ENCODE assay signal across 8 mouse cellular contexts in genomic region chr2:130634006-130634738, GRCm38 (mm10). TPM values are rescaled to one million over a fixed set of nuclear protein-coding genes. Genes with fewer than 3 reads are reported as not detected.
DNase-seq lines count a peak whose midpoint lies in the region; ATAC-seq lines count a peak whose summit lies in the region.

No protein-coding gene starts in this region.

- peaks cover 9% of the 10 kb centered on the region; the same call in 1 of the 2 replicates for H3K36me3 ChIP-seq in hindbrain, embryonic 16.5 days (ENCODE audit: control insufficient read depth, insufficient read depth, low read length)
- no peaks in the 10 kb centered on the region for H3K36me3 ChIP-seq in neural tube, embryonic 11.5 days (ENCODE audit: control insufficient read depth, insufficient read depth, low read length)

- WGBS in hindbrain, embryonic 16.5 days, result 23% methylated on average over 14 of the region's 14 CpGs
- 13% methylated on average over 13 of the region's 14 CpGs for WGBS in neural tube, embryonic 11.5 days

- H3K4me3 ChIP-seq in hindbrain, embryonic 16.5 days (ENCODE audit: low read length), result peak overlapping the region; percentile 28; the same call in 1 of the 2 replicates
- peak overlapping the region; percentile 20; the same call in 1 of the 2 replicates for H3K4me3 ChIP-seq in neural tube, embryonic 11.5 days (ENCODE audit: low read depth, low read length)

- H3K9me3 ChIP-seq in hindbrain, embryonic 16.5 days (ENCODE audit: control insufficient read depth, low read length), result no peaks in the 10 kb centered on the region
- H3K9me3 ChIP-seq in neural tube, embryonic 11.5 days (ENCODE audit: control insufficient read depth, low read length), result no peaks in the 10 kb centered on the region

- H3K9ac ChIP-seq in hindbrain, embryonic 16.5 days (ENCODE audit: low read depth, low read length), result 0 out of 2 replicates have a peak overlapping the region, but pooled peaks have one; percentile 4
- no peak overlapping the region; the same call in 1 of the 2 replicates for H3K9ac ChIP-seq in neural tube, embryonic 11.5 days (ENCODE audit: low read length)

- H3K27me3 ChIP-seq in hindbrain, embryonic 16.5 days (replicated peaks; ENCODE audit: control insufficient read depth, insufficient read depth, low read length), result peaks cover 36% of the 10 kb centered on the region
- H3K27me3 ChIP-seq in neural tube, embryonic 11.5 days (ENCODE audit: control insufficient read depth, insufficient read depth, low read length), result peaks cover 49% of the 10 kb centered on the region

- intact Hi-C loops in left cerebral cortex, postnatal 4 days (cut with DNase I), result no loop called here
- intact Hi-C loops in left cerebral cortex, postnatal 14 days (cut with DNase I), result no loop called here

- H3K4me1 ChIP-seq in hindbrain, embryonic 16.5 days (ENCODE audit: control insufficient read depth, insufficient read depth, low read depth, low read length), result peaks cover 18% of the 10 kb centered on the region
- H3K4me1 ChIP-seq in neural tube, embryonic 11.5 days (ENCODE audit: control insufficient read depth, insufficient read depth, low read length), result peaks cover 15% of the 10 kb centered on the region

- ATAC-seq in hindbrain, embryonic 16.5 days, result peak; percentile 40
- peak; percentile 17; the same call in 1 of the 2 replicates for ATAC-seq in neural tube, embryonic 11.5 days (ENCODE audit: insufficient read depth, low FRiP score, low TSS enrichment)

- DNase-seq in left cerebral cortex, postnatal 4 days, result peak; percentile 82
- DNase-seq in left cerebral cortex, postnatal 14 days (ENCODE audit: low spot score in 2 of 2), result no peak
- DNase-seq in cerebellum, postnatal 25 days, result peak; percentile 93 to 94
- DNase-seq in neural tube, embryonic 11.5 days (ENCODE audit: low spot score), result peak; percentile 47
- no peak for DNase-seq in urinary bladder, postnatal 10 days (ENCODE audit: low spot score)
- no peak for DNase-seq in yolk sac, embryonic 10.5 days (ENCODE audit: low spot score)
- no peak for DNase-seq in frontal cortex, postnatal 36 days (ENCODE audit: low spot score in 2 of 2)

- H3K4me2 ChIP-seq in hindbrain, embryonic 16.5 days (ENCODE audit: low read length), result peak overlapping the region; percentile 51
- H3K4me2 ChIP-seq in neural tube, embryonic 11.5 days (ENCODE audit: low read depth), result peak overlapping the region; percentile 50

- no peak overlapping the region; the same call in 1 of the 2 replicates for H3K27ac ChIP-seq in hindbrain, embryonic 16.5 days (ENCODE audit: low read depth, low read length)
- no peak overlapping the region for H3K27ac ChIP-seq in neural tube, embryonic 11.5 days (ENCODE audit: low read depth, low read length)

RNA-seq across cellular contexts. Expression of gene Ubox5, which starts 4.3 kb away (rescaled TPM):
- total RNA-seq in left cerebral cortex, postnatal 4 days (2021), result 1 to 10 TPM; 8.8 to 9.1 TPM
- total RNA-seq in left cerebral cortex, postnatal 14 days (2021), result 1 to 10 TPM; 7.7 to 8.3 TPM
- polyA plus RNA-seq in hindbrain, embryonic 16.5 days (2015; fragmentation: Nextera tagmentation; extraction: Ambion mirVana), result 8.9 and 9.9 TPM in 2 replicates
- 19.1 and 21.6 TPM in 2 replicates for polyA plus RNA-seq in neural tube, embryonic 11.5 days (2014; fragmentation: Nextera tagmentation; extraction: Ambion mirVana)

RNA-seq across cellular contexts. Expression of gene Fastkd5, which starts 4.3 kb away (rescaled TPM):
- total RNA-seq in left cerebral cortex, postnatal 4 days (2021), result 1 to 10 TPM; 7.8 to 9.7 TPM
- 1 to 10 TPM; 7.3 to 8.0 TPM for total RNA-seq in left cerebral cortex, postnatal 14 days (2021)
- polyA plus RNA-seq in hindbrain, embryonic 16.5 days (2015; fragmentation: Nextera tagmentation; extraction: Ambion mirVana), result 9.7 and 10.8 TPM in 2 replicates
- 20.4 and 21.8 TPM in 2 replicates for polyA plus RNA-seq in neural tube, embryonic 11.5 days (2014; fragmentation: Nextera tagmentation; extraction: Ambion mirVana)

RNA-seq across cellular contexts. Expression of gene Lzts3, which starts 8.4 kb away (rescaled TPM):
- 10 to 100 TPM; 29.0 to 34.9 TPM for total RNA-seq in left cerebral cortex, postnatal 4 days (2021)
- total RNA-seq in left cerebral cortex, postnatal 14 days (2021), result 10 to 100 TPM; 88.0 to 89.5 TPM
- polyA plus RNA-seq in hindbrain, embryonic 16.5 days (2015; fragmentation: Nextera tagmentation; extraction: Ambion mirVana), result 21.1 and 21.2 TPM in 2 replicates
- polyA plus RNA-seq in neural tube, embryonic 11.5 days (2014; fragmentation: Nextera tagmentation; extraction: Ambion mirVana), result 0.84 and 1.1 TPM in 2 replicates

RNA-seq across cellular contexts. Expression of gene Ddrgk1, which starts 30.3 kb away (rescaled TPM):
- total RNA-seq in left cerebral cortex, postnatal 4 days (2021), result 10 to 100 TPM; 56.3 to 68.9 TPM
- total RNA-seq in left cerebral cortex, postnatal 14 days (2021), result 10 to 100 TPM; 78.1 to 85.2 TPM
- 77.4 and 80.3 TPM in 2 replicates for polyA plus RNA-seq in hindbrain, embryonic 16.5 days (2015; fragmentation: Nextera tagmentation; extraction: Ambion mirVana)
- polyA plus RNA-seq in neural tube, embryonic 11.5 days (2014; fragmentation: Nextera tagmentation; extraction: Ambion mirVana), result 44.5 and 44.8 TPM in 2 replicates

RNA-seq across cellular contexts. Expression of gene Itpa, which starts 33.2 kb away (rescaled TPM):
- 10 to 100 TPM; 48.3 to 48.7 TPM for total RNA-seq in left cerebral cortex, postnatal 4 days (2021)
- 10 to 100 TPM; 40.4 to 41.9 TPM for total RNA-seq in left cerebral cortex, postnatal 14 days (2021)
- 127 and 128 TPM in 2 replicates for polyA plus RNA-seq in hindbrain, embryonic 16.5 days (2015; fragmentation: Nextera tagmentation; extraction: Ambion mirVana)
- polyA plus RNA-seq in neural tube, embryonic 11.5 days (2014; fragmentation: Nextera tagmentation; extraction: Ambion mirVana), result 143 and 144 TPM in 2 replicates

Comparison
In these comparisons a context has a peak if more than half of its experiments do, and no peak if none do; other contexts are left out.
1. DNase-seq: peak in left cerebral cortex, postnatal 4 days (single experiment), cerebellum, postnatal 25 days (2 of 2) and neural tube, embryonic 11.5 days (single experiment); none in left cerebral cortex, postnatal 14 days (0 of 2), urinary bladder, postnatal 10 days (single experiment), yolk sac, embryonic 10.5 days (single experiment) and frontal cortex, postnatal 36 days (0 of 2).